Mouse (Mus musculus) MEL-GATA-1-ER (cell line): Measurements from ENCODE around the gene Fam169a.

Source experiments
- DNase-seq: peaks from one replicate; pipeline ENCODE4 v3.0.0-alpha.2; 2012; ENCODE audit warnings: low read depth; ENCODE audit errors: extremely low read depth

Gene Fam169a

DNA sequence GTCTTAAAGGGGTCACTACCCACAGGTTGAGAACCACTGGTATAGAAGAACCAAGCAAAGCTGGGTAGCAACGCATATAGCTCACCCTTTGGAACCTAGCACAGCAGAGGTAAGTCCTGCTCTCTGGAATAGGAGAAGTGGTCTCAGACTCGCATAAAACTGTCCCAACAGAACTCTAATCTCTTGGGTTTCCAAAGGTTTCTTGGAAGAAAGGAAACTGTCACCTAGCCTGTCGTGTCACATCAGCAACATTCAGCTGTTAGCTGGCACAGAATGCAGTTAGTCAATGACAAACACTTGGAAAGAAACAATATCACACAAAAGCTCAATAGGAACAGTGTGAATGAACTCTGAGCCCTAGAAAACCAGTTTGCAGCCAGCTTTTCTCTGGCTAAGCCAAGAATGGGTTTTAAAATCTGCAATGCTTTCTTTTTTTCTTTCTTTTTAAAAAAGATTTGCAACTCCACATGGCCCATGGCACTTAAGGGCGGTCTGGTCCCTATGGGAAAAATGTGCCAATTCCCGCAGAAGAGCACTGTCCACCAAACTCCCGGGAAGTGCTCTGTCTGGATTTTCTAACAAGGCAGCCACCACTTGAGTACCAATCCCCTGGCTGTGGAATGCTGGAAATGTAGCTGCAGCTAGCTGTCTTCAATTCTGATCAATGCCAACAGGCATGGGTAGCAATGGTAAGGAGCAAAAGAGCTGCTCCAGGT, 113.2 kb downstream of the Fam169a start:
- DNase-seq = no peak
